Mouse (Mus musculus) hindbrain, postnatal 0 days (tissue): ENCODE measurements around the gene Dennd1a. TPM values are rescaled to one million over a fixed set of nuclear protein-coding genes. Genes with fewer than 3 reads are reported as not detected.

Source experiments
- ATAC-seq: fragments of 200-750 bp; cut with Nextera tagmentation; 2 replicates; pipeline ENCODE4 v1.8.0; 2017; ENCODE audit warnings: mild to moderate bottlenecking, moderate TSS enrichment, moderate library complexity
- DNase-seq: peaks from one replicate; pipeline ENCODE4 v3.0.0-alpha.2; 2015; ENCODE audit warnings: low spot score
- H3K27ac ChIP-seq: fragments of 300-500 bp; sonication (generic); 2 replicates; pipeline ENCODE4 v1.5.1; 2014; ENCODE audit warnings: mild to moderate bottlenecking
- H3K27me3 ChIP-seq: fragments of 300-500 bp; sonication (generic); 2 replicates; pipeline ENCODE4 v1.6.1; 2014; ENCODE audit warnings: low read length, mixed read lengths; ENCODE audit not compliant: insufficient read depth
- H3K36me3 ChIP-seq: fragments of 300-500 bp; sonication (generic); 2 replicates; pipeline ENCODE4 v1.6.1; 2014; ENCODE audit warnings: low read length, mixed read lengths; ENCODE audit not compliant: insufficient read depth
- H3K4me1 ChIP-seq: fragments of 300-500 bp; sonication (generic); 2 replicates; pipeline ENCODE4 v1.6.1; 2014; ENCODE audit warnings: antibody characterized with exemption, low read length, mixed read lengths; ENCODE audit not compliant: insufficient read depth
- H3K4me2 ChIP-seq: fragments of 300-500 bp; sonication (generic); 2 replicates; pipeline ENCODE4 v1.6.1; 2014; ENCODE audit warnings: low read depth, mild to moderate bottlenecking, low read length, moderate library complexity, mixed read lengths
- H3K4me3 ChIP-seq: fragments of 300-500 bp; sonication (generic); 2 replicates; pipeline ENCODE4 v1.5.1; 2014; ENCODE audit warnings: low read length
- H3K9ac ChIP-seq: fragments of 300-500 bp; sonication (generic); replicated peaks from 2 replicates; pipeline ENCODE4 v1.6.1; 2014; ENCODE audit warnings: mild to moderate bottlenecking, low read length, moderate library complexity, mixed read lengths
- H3K9me3 ChIP-seq: fragments of 300-500 bp; sonication (generic); 2 replicates; pipeline ENCODE4 v1.6.1; 2016; ENCODE audit warnings: low read length, mixed read lengths
- CTCF ChIP-seq: IDR thresholded peaks from 2 replicates; pipeline ENCODE4 v1.5.1; 2016; ENCODE audit warnings: antibody characterized with exemption, control low read depth, low read depth
- WGBS: fragments of 180-500 bp; shearing (Covaris S2); extraction: QIAGEN DNeasy Blood & Tissue Kit; methylation state at CpG from one replicate; pipeline ENCODE4 v1.1.7; 2014; 5-methylcytosine and 5-hydroxymethylcytosine counted together
- polyA plus RNA-seq: library from polyadenylated mRNA; unstranded; fragments of >200 nt; fragmentation: Nextera tagmentation; extraction: Ambion mirVana; gene quantifications from 2 replicates; pipeline ENCODE4 v1.2.1, GENCODE M21; 2015
- total RNA-seq: library from RNA; depleted of rRNA; stranded (reverse); fragments of >200 nt; gene quantifications from 2 replicates; pipeline ENCODE4 v1.2.3, GENCODE M21; 2014

Dennd1a gene
- total and polyA plus RNA-seq, 2 experiments from 2014 or later, result 14.4 to 51.9 TPM

- Histone ChIP-seq H3K4me2 (no peak overlapping the region), H3K36me3 (no peaks in the 10 kb centered on the region), H3K27ac (no peak overlapping the region), H3K9me3 (no peaks in the 10 kb centered on the region), H3K9ac (no peak overlapping the region), H3K4me3 (no peak overlapping the region), H3K27me3 (no peaks in the 10 kb centered on the region), H3K4me1 (no peaks in the 10 kb centered on the region)
- no peak for TF ChIP-seq CTCF
- ATAC-seq (no peak), DNase-seq (no peak)
- 92% methylated on average over 1 of the region's 1 CpGs for WGBS
Measured at GRCm38 (mm10) chr2:38159736-38160135, 127.5 kb downstream of the Dennd1a start.

- Histone ChIP-seq H3K9me3 (no peaks in the 10 kb centered on the region), H3K36me3 (no peaks in the 10 kb centered on the region), H3K4me2 (no peak overlapping the region), H3K27me3 (no peaks in the 10 kb centered on the region), H3K9ac (no peak overlapping the region), H3K4me1 (no peaks in the 10 kb centered on the region), H3K27ac (no peak overlapping the region), H3K4me3 (no peak overlapping the region)
- ATAC-seq (no peak), DNase-seq (no peak)
- 36% methylated on average over 1 of the region's 1 CpGs for WGBS
- TF ChIP-seq CTCF, result no peak
Measured at GRCm38 (mm10) chr2:38157002-38157401, 130.2 kb downstream of the Dennd1a start.

- WGBS, result 65% methylated on average over 2 of the region's 2 CpGs
- H3K4me1 ChIP-seq, result no peaks in the 10 kb centered on the region
- no peak overlapping the region for H3K9ac ChIP-seq
- H3K4me3 ChIP-seq, result no peak overlapping the region
- ATAC-seq, result no peak
- no peak overlapping the region for H3K27ac ChIP-seq
- TF ChIP-seq CTCF, result no peak
- no peaks in the 10 kb centered on the region for H3K27me3 ChIP-seq
- DNase-seq, result no peak
- no peaks in the 10 kb centered on the region for H3K36me3 ChIP-seq
- no peaks in the 10 kb centered on the region for H3K9me3 ChIP-seq
- no peak overlapping the region for H3K4me2 ChIP-seq
Measured at GRCm38 (mm10) chr2:38156001-38156400, 131.2 kb downstream of the Dennd1a start.

DNA sequence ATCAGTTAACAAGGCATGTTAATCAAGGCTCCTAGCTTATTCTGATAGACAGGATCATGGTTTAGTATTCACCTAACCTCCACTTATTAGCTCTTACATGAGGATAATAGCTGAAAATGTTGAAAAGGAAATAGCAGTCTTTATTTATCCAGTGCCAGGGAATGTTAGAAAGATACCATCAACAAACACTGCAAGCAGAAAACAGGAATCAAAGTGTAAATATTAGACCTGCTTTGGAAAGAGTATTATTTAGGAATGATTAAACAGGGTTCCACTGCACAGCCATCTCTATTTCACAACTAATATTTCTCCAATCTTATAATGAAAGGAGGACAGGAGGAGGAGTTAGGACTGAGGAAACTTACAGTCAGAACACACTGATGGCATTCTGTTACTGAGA lies 142.4 kb downstream of the Dennd1a start:
- DNase-seq, result no peak
- no peaks in the 10 kb centered on the region for H3K27me3 ChIP-seq
- no peak overlapping the region for H3K9ac ChIP-seq
- no peaks in the 10 kb centered on the region for H3K9me3 ChIP-seq
- H3K4me2 ChIP-seq, result no peak overlapping the region
- no peaks in the 10 kb centered on the region for H3K36me3 ChIP-seq
- H3K27ac ChIP-seq, result no peak overlapping the region
- no peak for ATAC-seq
- no peak for TF ChIP-seq CTCF
- H3K4me3 ChIP-seq, result no peak overlapping the region
- H3K4me1 ChIP-seq, result no peaks in the 10 kb centered on the region

GRCm38 (mm10) chr2:38144067-38144779 lies 143.0 kb downstream of the Dennd1a start:
- no peak for ATAC-seq
- WGBS, result 31% methylated on average over 8 of the region's 8 CpGs
- no peak overlapping the region for H3K4me2 ChIP-seq
- no peaks in the 10 kb centered on the region for H3K36me3 ChIP-seq
- H3K27ac ChIP-seq, result 0 out of 2 replicates have a peak overlapping the region, but pooled peaks have one; percentile 22
- DNase-seq, result peak; percentile 10
- H3K27me3 ChIP-seq, result no peaks in the 10 kb centered on the region
- no peaks in the 10 kb centered on the region for H3K4me1 ChIP-seq
- no peak overlapping the region for H3K9ac ChIP-seq
- no peak overlapping the region for H3K4me3 ChIP-seq
- H3K9me3 ChIP-seq, result no peaks in the 10 kb centered on the region
- TF ChIP-seq CTCF, result no peak

- no peak for DNase-seq
- WGBS, result 49% methylated on average over 5 of the region's 5 CpGs
- ATAC-seq, result no peak
- Histone ChIP-seq H3K9ac (no peak overlapping the region), H3K36me3 (no peaks in the 10 kb centered on the region), H3K27ac (no peak overlapping the region), H3K4me1 (no peaks in the 10 kb centered on the region), H3K4me3 (no peak overlapping the region), H3K4me2 (no peak overlapping the region), H3K27me3 (no peaks in the 10 kb centered on the region), H3K9me3 (no peaks in the 10 kb centered on the region)
- TF ChIP-seq CTCF, result no peak
Measured at GRCm38 (mm10) chr2:38142905-38143304, 144.3 kb downstream of the Dennd1a start.

- TF ChIP-seq CTCF, result no peak
- Histone ChIP-seq H3K4me3 (no peak overlapping the region), H3K9ac (no peak overlapping the region), H3K9me3 (no peaks in the 10 kb centered on the region), H3K36me3 (no peaks in the 10 kb centered on the region), H3K27ac (no peak overlapping the region), H3K4me1 (no peaks in the 10 kb centered on the region), H3K4me2 (no peak overlapping the region), H3K27me3 (no peaks in the 10 kb centered on the region)
- DNase-seq (no peak), ATAC-seq (no peak)
- WGBS, result 66% methylated on average over 2 of the region's 2 CpGs
Measured at GRCm38 (mm10) chr2:38142210-38142609, 145.0 kb downstream of the Dennd1a start.
